Mouse (Mus musculus) activated CD4-positive, CD25-positive, alpha-beta regulatory T cell (primary cell): ENCODE data around the gene Tbx5. TPM values are rescaled to one million over a fixed set of nuclear protein-coding genes. Genes with fewer than 3 reads are reported as not detected.

Source experiments
- polyA plus RNA-seq, 2 experiments: library from polyadenylated mRNA; unstranded; fragments of 100-300 nt; shearing (Covaris generic); gene quantifications; one replicate each; pipeline ENCODE4 v1.2.1; 2017

Gene Tbx5
- polyA plus RNA-seq, result under 1 TPM in 1 of 2 experiments, not detected in 1; 0.12 TPM

DNA sequence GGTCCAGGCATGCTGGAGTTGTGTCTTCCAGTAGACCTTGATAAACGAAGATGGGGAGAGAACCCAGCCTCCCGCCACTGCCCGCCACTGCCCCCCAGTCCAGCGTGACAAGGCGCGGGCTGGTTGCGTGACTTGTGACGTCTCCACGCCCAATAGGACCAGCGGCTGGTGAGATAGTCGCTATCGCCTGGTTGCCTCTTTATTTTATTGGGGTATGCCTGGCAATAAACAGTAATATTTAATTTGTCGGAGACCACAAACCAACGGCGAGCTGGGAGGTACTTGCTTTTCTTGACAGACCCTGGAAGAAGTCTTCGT is at the start of gene Tbx5:
Gene Tbx5, plus strand, starts transcription at position 190 of the 318 bp plus-strand sequence.

Other genes starting within 250 kb of the Tbx5 start
- gene Tbx3, start 162.0 kb upstream of the Tbx5 start, polyA plus RNA-seq, result under 1 TPM; 0.07 to 0.50 TPM